Mouse (Mus musculus) embryo, embryonic 10 days (tissue): ENCODE measurements around the gene Tulp3.
"Not testable (repeated sequence)": the region's sequence is repeated elsewhere in the genome, so short reads cannot be mapped to it uniquely, and the experiment has no call there.

Experiments
- DNase-seq: peaks from one replicate; pipeline ENCODE4 v3.0.0-alpha.2; 2015; ENCODE audit warnings: low spot score

Tulp3 gene

DNA sequence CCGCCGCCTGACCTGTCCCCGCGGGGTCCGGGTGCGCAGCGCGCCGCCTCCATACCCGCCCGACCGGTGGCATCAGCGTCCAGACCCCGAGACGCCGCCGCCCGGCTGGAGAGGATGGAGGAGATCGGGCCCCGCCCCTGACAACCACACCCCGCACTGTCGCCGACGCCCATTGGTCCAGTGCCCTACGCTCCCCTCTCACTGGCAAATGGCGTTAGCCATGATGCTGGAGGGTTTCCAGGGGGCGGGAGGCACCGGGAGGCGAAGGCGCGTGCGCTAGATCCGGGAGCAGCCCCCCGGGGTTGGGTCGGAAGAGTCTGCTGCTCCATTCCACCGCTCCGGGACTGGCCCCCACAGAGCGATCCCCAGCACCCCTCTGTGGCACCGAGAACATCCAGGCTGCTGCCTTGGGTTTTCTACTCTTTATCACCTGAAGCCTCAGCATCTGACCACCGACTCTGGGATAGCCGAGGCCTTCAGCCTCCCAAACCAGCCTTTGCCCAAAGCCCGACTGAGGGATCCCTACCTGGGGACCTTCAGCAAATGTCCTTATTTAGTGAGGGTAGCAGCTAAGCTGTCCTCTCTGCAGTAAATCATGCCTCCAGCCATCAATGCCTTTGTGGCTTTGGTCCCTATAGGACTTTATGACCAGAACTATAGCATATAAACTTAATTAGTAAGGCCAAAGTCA lies at the start of gene Tulp3:
Gene Tulp3, minus strand, starts transcription at position 126 of the 691 bp plus-strand sequence.
- DNase-seq = peak; percentile 97

DNA sequence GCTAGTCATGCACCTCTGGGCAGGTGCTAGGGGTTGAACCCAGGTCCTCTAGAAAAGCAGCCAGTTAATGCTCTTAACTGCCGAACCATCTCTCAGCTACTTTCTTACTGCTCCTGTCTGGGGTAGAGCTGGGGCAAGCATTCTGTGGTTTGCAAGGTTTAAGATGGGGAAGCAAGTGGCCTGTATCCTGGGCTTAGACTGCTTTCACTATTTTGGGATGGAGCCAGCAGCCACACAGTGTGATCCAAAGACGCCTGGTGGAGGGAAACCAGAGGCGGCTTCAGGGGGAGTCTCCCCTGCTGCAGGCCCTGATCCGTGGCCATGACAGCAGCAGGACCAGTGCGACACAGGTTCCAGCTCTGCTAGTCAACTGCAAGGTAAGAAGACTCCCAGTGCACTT lies 49.1 kb upstream of the Tulp3 start:
- DNase-seq = no peak

DNA sequence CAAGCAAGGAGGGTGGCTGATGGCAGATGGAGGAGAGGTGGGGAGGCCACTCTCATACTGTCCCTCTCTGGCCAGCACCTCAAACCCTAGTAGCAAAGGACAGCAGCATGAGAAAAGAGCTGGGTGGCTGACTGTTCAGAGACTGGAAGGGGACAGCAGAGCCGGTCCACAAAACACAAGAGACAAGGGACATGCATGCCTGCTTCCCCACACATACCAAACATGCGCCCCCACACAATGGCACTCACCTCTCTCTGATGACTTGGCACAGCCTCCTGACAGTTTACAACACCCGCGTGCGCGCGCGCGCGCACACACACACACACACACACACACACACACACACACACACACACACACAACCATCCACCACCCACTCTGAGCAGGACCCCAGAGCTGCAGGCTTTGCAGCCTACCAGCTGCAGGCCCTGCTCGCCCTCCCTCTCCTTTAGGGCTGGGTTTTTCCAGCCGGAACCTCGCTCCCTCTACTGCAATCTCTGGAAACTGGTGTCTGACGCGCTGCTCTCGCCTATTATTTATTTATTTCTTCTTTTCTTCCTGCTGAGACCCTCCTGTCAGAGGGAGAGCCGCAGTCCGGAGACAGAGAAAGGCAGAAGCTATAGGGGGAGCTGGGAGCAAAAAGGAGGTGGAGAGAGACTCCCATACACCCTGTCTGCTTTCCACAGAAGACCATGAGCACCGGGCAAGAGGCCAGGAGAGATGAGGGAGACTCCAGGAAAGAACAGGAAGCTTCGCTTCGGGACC lies 44.0 kb upstream of the Tulp3 start:
- DNase-seq = no peak

DNA sequence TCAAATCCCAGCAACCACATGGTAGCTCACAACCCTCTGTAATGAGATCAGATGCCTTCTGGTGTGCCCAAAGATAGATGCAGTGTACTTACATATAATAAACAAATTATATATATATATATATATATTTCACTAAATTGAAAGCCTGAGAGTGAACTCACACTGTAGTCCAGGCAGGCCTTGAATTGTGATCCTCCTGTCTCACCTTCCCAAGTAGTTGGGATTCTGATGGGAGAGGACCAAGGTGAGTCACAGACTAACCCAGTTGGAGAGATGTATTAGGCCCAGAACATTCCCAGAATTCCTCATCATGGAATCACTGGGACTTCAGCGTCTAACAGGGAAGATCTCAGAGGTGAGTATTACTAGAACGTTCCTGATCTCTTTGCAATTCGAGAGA lies 43.3 kb upstream of the Tulp3 start, which contains the start of gene Nrip2:
Gene Nrip2, plus strand, starts transcription at position 301 of the 400 bp plus-strand sequence.
- no peak for DNase-seq

DNA sequence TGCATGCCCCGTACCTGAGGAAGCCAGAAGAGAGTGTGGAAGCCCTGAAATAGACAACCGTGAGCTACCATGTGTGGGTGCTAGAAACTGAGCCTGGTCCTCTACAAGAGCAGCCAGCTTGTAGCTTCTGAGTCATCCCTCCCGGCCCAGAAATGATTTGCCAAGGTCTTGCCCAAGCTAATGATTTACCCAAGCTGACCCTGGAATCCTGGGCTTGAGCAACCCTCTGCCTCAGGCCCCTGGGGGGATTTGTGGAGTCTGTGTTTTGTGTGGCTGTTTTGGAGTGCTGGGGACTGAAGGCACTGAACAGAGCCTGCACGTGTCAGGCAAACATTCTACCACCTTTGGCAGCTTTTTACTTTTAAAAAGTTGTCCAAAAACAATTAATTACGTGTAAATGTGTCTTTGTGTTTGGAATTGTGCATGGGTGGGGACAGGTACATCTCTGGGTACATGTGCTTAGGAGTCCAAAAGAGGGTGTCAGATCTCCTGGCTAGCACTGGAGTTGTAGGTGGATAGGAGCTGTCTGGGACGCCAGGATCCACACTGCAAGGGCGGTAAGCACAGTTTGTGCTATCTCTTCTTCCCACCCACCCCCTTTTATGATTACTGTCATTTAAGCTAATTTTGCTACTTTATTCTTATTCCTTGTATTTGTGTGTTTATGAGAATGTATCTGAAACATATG lies 42.1 kb upstream of the Tulp3 start:
- no peak for DNase-seq

DNA sequence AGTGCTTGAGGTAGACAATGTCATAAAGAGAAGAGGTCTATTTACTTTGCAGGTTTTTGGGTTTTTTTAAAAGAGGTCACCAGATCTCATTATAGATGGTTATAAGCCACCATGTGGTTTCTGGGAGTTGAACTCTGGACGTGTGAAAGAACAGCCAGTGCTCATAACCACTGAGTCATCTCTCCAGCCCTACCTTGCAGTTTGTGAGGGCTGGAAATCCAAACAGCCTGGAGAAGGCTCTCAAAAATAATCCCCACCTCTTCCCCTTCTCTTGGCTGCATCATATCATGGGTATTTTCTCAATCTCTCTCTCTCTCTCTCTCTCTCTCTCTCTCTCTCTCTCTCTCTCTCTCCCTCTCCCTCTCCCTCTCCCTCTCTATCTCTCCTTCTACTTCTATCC lies 35.0 kb upstream of the Tulp3 start:
- DNase-seq = no peak

DNA sequence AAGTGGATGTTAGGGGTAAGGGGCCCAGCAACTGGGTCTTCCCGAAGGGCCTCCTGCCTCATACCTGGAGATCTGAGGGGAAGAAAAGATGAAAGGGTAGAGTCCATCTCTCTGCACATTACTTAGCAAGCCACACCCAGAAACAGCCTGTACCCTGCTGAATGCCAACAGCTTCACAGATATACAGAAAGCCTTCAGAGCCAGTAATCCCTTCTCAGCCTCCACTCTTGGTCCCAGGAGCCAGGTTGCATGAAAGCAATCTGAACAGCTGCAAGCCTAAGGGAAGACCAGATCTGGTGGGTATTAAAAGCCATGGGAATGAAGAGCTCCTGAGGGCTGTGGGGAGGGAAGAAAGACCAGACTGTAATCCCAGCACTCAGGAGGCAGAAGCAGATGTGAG lies 33.5 kb upstream of the Tulp3 start:
- no peak for DNase-seq

DNA sequence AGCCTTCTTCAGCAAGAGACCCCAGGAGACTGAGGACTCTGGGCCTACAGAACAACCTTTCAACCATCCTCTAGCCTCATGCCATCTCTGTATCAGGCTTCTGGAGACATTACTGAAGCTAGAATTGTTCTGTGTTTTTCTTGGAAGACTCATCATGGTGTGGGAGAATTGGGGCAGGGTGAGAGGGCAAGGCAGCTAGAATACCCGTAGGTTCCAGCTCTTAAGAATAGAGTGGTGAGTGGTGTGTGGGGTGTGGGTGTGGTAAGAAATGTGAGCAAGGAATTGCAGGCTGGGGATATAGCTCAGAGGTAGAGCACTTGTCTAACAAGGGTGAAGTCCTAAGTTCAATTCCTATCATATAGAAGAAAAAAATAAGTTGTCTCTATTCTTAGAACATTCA lies 29.4 kb upstream of the Tulp3 start:
- DNase-seq = no peak

DNA sequence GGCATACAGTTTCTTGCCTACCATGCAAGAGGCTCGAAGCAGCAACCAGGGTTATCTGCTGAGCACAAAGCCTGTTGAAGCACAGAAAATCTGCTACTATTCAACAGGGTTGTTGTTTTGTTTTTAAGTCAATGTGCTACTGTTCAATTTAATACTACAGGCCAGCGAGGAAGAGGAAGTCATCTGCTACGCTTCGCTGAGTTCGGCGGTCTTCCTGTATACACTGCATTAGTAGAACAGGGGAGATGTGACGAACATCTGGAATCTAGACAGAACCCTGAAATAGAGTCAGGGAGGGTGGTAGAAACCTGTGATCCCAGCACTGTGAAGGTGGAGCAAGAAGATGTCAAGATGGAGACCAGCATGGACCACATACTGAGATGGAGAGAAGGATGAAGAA lies 28.1 kb upstream of the Tulp3 start:
- DNase-seq = no peak

DNA sequence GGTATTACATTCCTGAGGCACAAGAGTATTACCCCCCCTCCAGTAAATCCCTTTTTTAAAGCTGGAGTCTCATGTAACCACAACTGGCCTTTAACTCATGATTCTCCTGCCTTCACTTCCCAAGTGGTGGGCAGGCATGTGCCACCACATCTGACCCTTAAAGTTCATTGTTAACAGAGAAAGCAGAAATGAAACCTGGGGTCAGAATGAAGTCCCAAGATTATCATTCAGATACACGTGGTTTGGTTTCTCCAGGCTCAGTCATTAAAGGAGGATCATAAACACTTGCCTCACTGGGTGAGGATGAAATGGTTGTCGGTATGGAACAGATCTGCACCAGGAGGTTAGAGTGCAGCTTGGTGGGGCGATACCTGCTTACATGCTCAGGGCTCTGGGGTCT lies 25.6 kb upstream of the Tulp3 start:
- DNase-seq = no peak

DNA sequence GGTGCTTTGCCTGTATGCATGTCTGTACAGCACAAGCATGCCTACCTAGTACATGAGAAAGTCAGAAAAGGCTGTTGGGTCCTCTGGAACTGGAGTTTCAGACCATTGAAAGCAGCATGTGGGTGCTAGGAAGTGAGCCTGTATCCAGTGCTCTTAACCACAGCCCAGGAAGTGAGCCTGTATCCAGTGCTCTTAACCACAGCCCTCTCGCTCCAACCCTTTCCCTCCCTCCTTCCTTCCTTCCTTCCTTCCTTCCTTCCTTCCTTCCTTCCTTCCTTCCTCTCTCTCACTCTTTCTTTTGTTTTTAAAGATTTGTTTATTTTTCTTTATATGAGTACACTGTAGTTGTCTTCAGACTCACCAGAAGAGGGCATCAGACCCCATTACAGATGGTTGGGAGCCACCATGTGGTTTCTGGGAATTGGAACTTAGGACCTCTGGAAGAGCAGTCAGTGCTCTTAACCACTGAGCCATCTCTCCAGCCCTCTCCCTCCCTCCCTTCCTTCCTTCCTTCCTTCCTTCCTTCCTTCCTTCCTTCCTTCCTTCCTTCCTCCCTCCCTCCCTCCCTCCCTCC lies 25.0 kb upstream of the Tulp3 start:
- DNase-seq = not testable (repeated sequence)

DNA sequence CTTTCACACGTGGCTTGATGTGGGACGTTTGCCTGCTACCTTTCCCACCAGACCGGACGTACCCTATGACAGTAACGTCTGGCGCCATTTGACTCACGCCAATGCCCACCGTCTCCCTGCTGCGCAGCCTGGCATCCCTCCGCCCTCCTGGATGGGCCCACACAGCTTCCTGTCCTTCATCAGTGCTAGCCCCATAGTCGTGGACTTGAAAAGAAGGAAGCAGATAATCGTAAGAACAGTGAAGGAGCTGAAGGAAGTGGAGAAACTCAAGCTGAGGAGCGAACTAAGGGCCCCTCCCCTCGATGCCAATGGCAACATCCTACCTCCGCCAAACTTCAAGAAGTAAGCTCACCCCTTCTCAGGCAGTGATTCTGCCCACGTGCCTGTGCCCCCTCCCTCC lies 24.0 kb upstream of the Tulp3 start:
- DNase-seq = no peak

DNA sequence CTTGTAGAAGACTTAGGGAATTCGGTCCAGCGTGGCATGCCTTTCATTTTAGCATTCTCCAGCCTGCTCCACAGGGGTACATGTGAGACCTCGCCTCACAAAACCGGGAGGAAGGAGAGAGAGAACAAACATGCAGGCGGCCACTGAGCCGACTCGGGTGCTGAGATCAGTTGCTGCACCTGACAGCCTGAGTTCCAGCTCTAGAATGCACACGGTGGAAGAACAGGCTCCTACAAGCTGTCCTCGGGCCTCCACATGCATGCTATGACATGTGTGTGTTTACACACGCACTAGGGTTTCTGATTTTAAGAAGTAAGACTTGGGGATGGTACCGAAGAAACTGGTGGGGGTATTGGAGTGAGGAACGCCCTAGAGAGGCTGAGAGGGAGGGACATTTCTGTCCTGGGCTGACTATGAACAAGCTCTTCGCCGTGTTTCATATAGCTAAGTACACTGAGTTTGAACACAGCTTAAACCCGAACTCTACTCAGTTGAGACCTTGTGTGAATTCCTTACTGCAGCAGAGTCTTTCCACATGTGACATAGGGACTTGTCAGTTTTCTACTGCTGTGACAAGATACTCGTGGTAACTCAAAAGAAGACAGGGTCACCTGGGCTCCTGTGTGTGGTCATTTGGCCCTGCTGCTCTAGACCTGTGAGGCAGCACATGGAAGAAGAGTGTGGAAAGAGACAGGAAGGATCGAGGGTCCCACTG lies 20.9 kb upstream of the Tulp3 start:
- DNase-seq = no peak

DNA sequence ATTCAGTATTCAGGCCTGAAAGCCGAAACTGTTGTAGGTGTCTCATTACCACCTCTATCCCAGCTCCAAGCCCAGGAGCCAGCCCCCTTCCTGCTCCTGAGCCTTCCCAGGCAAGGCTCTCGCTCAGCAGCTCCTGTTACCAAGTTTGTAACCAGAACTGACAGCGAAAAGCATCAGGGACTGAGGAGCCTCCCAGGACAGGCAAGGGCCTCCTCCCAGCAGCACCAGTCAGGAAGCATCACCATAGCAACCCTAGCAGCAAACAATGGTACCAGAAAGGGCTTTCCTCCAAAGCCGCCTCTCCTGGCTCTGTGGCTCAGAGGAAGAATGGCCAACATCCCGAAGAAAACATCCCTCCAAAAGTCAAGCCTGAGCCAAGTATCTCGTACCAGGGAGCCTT lies 19.5 kb upstream of the Tulp3 start, which contains the start of the genes Tex52 and Gm44596:
Gene Tex52, plus strand, starts transcription at position 265 of the 400 bp plus-strand sequence.
Gene Gm44596, plus strand, starts transcription at position 312 of the 400 bp plus-strand sequence.
- DNase-seq = peak; percentile 76

DNA sequence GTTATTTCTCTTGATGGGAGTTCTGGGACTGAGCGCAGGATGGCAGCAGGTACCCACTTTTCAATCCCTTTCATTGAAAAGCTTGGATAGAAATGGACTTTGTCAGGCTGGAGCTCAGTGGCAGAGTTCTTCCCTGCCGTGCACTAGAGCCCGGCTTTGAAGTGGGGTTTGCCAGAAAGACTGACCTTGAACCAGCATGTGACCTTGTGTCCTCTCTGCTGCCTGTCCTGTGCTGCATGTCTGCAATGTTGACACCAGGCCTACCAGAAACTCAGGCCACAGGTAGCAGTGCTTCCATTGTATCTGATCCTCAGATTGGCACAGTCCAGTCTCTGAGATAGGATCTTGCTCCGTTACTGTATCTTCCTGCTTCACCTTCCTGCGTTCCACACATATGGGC lies 14.4 kb upstream of the Tulp3 start:
- DNase-seq = no peak

DNA sequence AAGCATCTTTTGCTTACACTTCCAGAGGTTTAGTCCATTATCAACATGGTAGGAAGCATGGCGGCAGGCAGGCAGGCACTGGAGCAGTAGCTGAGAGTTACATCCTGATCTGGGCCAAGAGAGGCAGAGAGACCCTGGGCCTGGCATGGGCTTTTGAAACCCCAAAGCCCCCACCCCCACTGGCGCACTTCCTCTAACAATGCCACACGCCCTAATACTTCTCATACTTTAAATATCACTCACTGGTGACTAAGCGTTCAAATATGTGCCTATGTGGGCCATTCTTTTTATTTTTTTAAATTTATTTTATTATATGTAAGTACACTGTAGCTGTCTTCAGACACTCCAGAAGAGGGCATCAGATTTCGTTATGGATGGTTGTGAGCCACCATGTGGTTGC lies 10.8 kb upstream of the Tulp3 start:
- no peak for DNase-seq

DNA sequence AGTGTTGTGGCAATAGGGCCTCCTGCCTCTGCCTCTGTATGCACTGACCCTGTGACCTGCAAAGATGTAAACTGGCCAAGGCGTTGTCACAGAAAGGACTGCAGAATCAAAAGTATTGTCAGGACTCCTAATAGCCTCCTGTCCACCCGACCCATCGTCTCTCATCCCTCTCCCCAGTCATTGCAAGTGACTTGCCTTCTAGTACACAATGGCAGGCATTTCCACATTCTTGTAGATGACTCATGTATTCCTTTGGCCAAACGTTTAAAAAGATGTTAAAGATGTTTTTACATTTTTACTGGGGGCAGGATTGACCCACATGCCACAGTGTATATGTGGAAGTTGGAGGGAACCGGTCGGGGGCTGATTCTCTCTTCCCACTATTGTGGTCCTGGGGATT lies 9.1 kb upstream of the Tulp3 start:
- no peak for DNase-seq

DNA sequence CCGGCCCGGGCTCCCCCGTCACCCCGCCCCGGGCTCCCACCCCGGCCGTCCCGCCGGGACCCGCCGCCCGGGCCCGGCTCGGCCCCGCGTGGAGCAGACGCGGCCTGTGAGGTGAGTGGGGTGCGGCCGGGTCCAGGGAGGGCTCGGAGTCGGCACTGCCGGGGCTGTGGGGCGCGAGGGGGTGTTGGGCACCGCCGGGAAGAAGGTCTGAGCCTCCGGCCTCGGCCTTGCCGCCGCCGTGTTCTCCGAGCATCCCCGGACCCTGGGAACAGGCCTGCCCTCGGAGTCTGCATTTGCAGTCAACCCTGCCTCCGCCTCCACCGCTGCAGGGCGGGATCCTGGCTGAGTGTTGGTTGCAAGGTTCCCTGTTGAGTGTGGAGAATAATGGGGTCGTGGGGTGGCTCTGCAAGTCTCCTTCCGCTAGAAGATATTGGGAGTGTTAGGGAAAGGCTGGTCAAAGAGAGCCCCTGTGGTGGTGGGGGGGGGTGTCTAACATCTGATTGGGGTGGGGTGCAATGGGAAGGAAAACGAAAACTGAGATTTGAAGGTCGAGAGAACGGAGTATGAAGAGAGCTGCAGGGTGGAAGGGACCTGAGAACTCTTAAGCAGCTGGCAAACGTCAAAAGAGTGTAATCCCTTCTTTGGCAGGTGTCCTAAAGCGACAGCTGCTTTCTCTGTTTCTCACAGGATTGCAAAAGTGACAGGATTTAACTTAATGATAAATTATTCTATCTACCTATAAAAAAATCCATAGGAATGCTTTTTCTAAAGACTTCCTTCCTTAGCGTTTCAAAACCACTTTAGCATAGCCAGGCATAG lies 7.6 kb upstream of the Tulp3 start:
- DNase-seq = peak; percentile 58

DNA sequence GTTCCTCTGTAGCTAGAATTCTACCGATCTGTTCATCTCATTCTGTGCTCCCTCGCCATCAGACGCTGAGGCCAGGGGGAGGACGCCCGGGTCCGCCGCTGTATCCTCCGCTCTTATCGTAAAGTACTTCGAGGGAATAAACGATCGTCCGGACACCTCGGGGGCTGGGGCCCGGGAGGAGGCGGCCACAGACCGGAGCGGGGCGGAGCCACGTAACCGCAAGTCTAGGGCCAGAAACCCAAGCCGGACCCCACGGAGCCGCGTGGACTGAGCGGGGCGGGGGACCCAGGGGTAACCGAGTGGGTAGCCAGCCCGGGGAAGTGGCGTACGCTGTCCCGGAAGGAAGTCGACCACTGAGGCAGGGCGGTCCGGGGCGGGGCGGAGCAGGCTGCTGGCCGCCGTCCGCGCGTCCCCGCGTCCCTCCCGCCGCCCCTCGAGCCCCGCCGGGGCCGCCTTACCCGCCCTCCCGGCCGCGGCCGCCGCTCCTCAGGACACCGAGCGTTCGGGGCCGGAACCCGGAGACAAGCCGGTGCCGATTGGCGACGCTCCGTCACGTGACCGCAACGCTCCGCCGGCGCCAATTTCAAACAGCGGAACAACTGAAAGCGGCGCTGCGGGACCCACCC lies 6.8 kb upstream of the Tulp3 start, which contains the start of the genes Rhno1 and Foxm1:
Gene Rhno1, minus strand, starts transcription at position 531 of the 626 bp plus-strand sequence.
Gene Foxm1, plus strand, starts transcription at position 587 of the 626 bp plus-strand sequence.
- DNase-seq = peak; percentile 92

DNA sequence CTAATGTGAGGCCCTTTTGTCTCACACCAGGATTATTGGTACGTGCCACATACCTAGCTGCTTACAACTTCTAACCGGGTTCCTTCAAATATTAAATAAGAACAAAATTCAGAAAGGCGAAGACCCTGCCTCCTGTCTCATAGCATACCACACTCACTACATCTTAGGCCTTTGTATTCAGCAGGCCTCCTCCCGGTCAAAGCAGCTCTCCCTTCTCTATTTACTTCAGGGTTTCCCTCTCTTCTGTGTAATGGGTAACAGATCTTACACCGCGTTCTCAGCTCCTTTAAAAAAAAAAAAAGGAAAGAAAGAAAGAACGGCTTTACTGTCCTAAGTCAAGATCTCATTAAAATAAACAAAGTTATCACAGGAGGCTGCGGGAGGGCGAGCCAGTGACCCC lies 6.2 kb upstream of the Tulp3 start:
- no peak for DNase-seq
